Mouse (Mus musculus): ENCODE measurements around the gene Zbtb8os. TPM values are rescaled to one million over a fixed set of nuclear protein-coding genes. Genes with fewer than 3 reads are reported as not detected.
A peak's percentile ranks its signal among the peaks of the same experiment; 100 is the strongest.

Zbtb8os gene
- polyA plus RNA-seq (2012): 1.6 and 2.5 TPM in 2 replicates

- no peak for TF ChIP-seq GATA1 (IDR thresholded peaks at IDR 0.05; ENCODE audit: low read length)
These were observed at the start of gene Zbtb8os, which contains the start of gene Rbbp4 for GRCm38 (mm10) chr4:129335216-129336074. Gene Zbtb8os (plus strand): TSS chr4:129335695. Gene Rbbp4 (minus strand): TSS chr4:129335370.

GRCm38 (mm10) chr4:129286001-129286682, 49.4 kb upstream of the Zbtb8os start:
- TF ChIP-seq GATA1 (IDR thresholded peaks at IDR 0.05; ENCODE audit: low read length): no peak

GRCm38 (mm10) chr4:129286683-129287471, 48.6 kb upstream of the Zbtb8os start:
- TF ChIP-seq GATA1 (IDR thresholded peaks at IDR 0.05; ENCODE audit: low read length): no peak

- no peak for TF ChIP-seq GATA1 (IDR thresholded peaks at IDR 0.05; ENCODE audit: low read length)
These were observed 48.0 kb upstream of the Zbtb8os start, which contains the start of gene Sync for GRCm38 (mm10) chr4:129287472-129287981. Gene Sync (plus strand): TSS chr4:129287617.

- TF ChIP-seq GATA1 (IDR thresholded peaks at IDR 0.05; ENCODE audit: low read length): no peak
These were observed 47.4 kb upstream of the Zbtb8os start for GRCm38 (mm10) chr4:129288067-129288466.

- TF ChIP-seq GATA1 (IDR thresholded peaks at IDR 0.05; ENCODE audit: low read length): no peak
These were observed 45.8 kb upstream of the Zbtb8os start for GRCm38 (mm10) chr4:129289671-129290070.

- TF ChIP-seq GATA1 (IDR thresholded peaks at IDR 0.05; ENCODE audit: low read length): no peak
These were observed 42.7 kb upstream of the Zbtb8os start for GRCm38 (mm10) chr4:129292831-129293230.

GRCm38 (mm10) chr4:129293702-129294101, 41.8 kb upstream of the Zbtb8os start:
- TF ChIP-seq GATA1 (IDR thresholded peaks at IDR 0.05; ENCODE audit: low read length): no peak

GRCm38 (mm10) chr4:129295188-129295587, 40.3 kb upstream of the Zbtb8os start:
- peak; percentile 89 for TF ChIP-seq GATA1 (IDR thresholded peaks at IDR 0.05; ENCODE audit: low read length)

- TF ChIP-seq GATA1 (IDR thresholded peaks at IDR 0.05; ENCODE audit: low read length): no peak
These were observed 39.4 kb upstream of the Zbtb8os start for GRCm38 (mm10) chr4:129296066-129296465.

GRCm38 (mm10) chr4:129297724-129298123, 37.8 kb upstream of the Zbtb8os start:
- TF ChIP-seq GATA1 (IDR thresholded peaks at IDR 0.05; ENCODE audit: low read length): no peak

GRCm38 (mm10) chr4:129299121-129299520, 36.4 kb upstream of the Zbtb8os start:
- TF ChIP-seq GATA1 (IDR thresholded peaks at IDR 0.05; ENCODE audit: low read length): no peak

GRCm38 (mm10) chr4:129303401-129303800, 32.1 kb upstream of the Zbtb8os start:
- no peak for TF ChIP-seq GATA1 (IDR thresholded peaks at IDR 0.05; ENCODE audit: low read length)

- TF ChIP-seq GATA1 (IDR thresholded peaks at IDR 0.05; ENCODE audit: low read length): no peak
These were observed 31.7 kb upstream of the Zbtb8os start for GRCm38 (mm10) chr4:129303816-129304215.

GRCm38 (mm10) chr4:129304306-129304705, 31.2 kb upstream of the Zbtb8os start:
- no peak for TF ChIP-seq GATA1 (IDR thresholded peaks at IDR 0.05; ENCODE audit: low read length)
